Mouse (Mus musculus) ES-E14 (cell line): ENCODE data around the gene Slc25a22. TPM values are rescaled to one million over a fixed set of nuclear protein-coding genes. Genes with fewer than 3 reads are reported as not detected.
A peak's percentile ranks its signal among the peaks of the same experiment; 100 is the strongest.
"Not testable (repeated sequence)": the region's sequence is repeated elsewhere in the genome, so short reads cannot be mapped to it uniquely, and the experiment has no call there.

ENCODE experiments used
- DNase-seq: peaks from one replicate; pipeline ENCODE4 v3.0.0-alpha.2; 2013; ENCODE audit warnings: low read depth, low spot score
- H3K27ac ChIP-seq: 2 replicates; pipeline ENCODE4 v1.5.1; 2012; ENCODE audit warnings: low read depth, mild to moderate bottlenecking, low read length, moderate library complexity, mixed read lengths; ENCODE audit not compliant: poor library complexity, insufficient read depth, severe bottlenecking
- H3K36me3 ChIP-seq: 2 replicates; pipeline ENCODE4 v1.6.1; 2012; ENCODE audit warnings: mild to moderate bottlenecking, low read length, moderate library complexity, mixed read lengths; ENCODE audit not compliant: control insufficient read depth, poor library complexity, insufficient read depth, severe bottlenecking
- H3K4me1 ChIP-seq, 2 experiments: fragments of 150-350 bp in 1 of 2; sonication (generic) in 1 of 2; 2 replicates each; pipeline ENCODE4 v1.6.1; 2012; ENCODE audit warnings: low read length in 2 of 2, mild to moderate bottlenecking in 1 of 2, mixed read lengths in 1 of 2; ENCODE audit not compliant: control insufficient read depth in 2 of 2, insufficient read depth in 2 of 2, poor library complexity in 1 of 2
- H3K4me3 ChIP-seq, 2 experiments: fragments of 150-350 bp in 1 of 2; sonication (generic) in 1 of 2; 2 replicates each; pipeline ENCODE4 v1.5.1; 2012; ENCODE audit warnings: low read length in 2 of 2, low read depth in 1 of 2, mild to moderate bottlenecking in 1 of 2, mixed read lengths in 1 of 2; ENCODE audit not compliant: insufficient read depth in 1 of 2, poor library complexity in 1 of 2, severe bottlenecking in 1 of 2
- H3K9ac ChIP-seq: 2 replicates; pipeline ENCODE4 v1.6.1; 2012; ENCODE audit warnings: low read depth, mild to moderate bottlenecking, low read length, mixed read lengths; ENCODE audit not compliant: poor library complexity, insufficient read depth, severe bottlenecking
- H3K9me3 ChIP-seq: fragments of 150-350 bp; sonication (generic); 2 replicates; pipeline ENCODE4 v1.6.1; 2012; ENCODE audit warnings: low read depth, mild to moderate bottlenecking, low read length; ENCODE audit not compliant: control insufficient read depth, insufficient read depth
- CHD2 ChIP-seq: IDR thresholded peaks from 2 replicates; pipeline ENCODE4 v1.6.1; 2014; ENCODE audit warnings: mild to moderate bottlenecking, low read depth, low read length, inconsistent platforms
- HCFC1 ChIP-seq: IDR thresholded peaks from 2 replicates; pipeline ENCODE4 v1.6.1; 2012; ENCODE audit warnings: low read length, inconsistent platforms, borderline replicate concordance; ENCODE audit not compliant: insufficient read depth
- MAFK ChIP-seq: IDR thresholded peaks from 2 replicates; pipeline ENCODE4 v1.6.1; 2014; ENCODE audit warnings: mild to moderate bottlenecking, low read depth, low read length, inconsistent platforms; ENCODE audit not compliant: insufficient read depth
- ZC3H11A ChIP-seq: IDR thresholded peaks from 2 replicates; pipeline ENCODE4 v1.6.1; 2012; ENCODE audit warnings: low read depth, mild to moderate bottlenecking, inconsistent platforms, low read length, borderline replicate concordance
- ZNF384 ChIP-seq: IDR thresholded peaks from 2 replicates; pipeline ENCODE4 v1.6.1; 2012; ENCODE audit warnings: low read depth, low read length, inconsistent platforms
- in situ Hi-C, 2 experiments: fragments of 600-800 bp; cut with MboI; formaldehyde crosslinking; loops; one replicate each; pipeline ENCODE4 v1.15.1; 2025; ENCODE audit warnings: low sequenced_read_pairs in 2 of 2, inconsistent platforms in 1 of 2; ENCODE audit not compliant: unreplicated experiment in 2 of 2
- total RNA-seq: library from RNA; depleted of rRNA; stranded (reverse); fragments of 300-350 nt; gene quantifications from 2 replicates; pipeline ENCODE4 v1.2.3, GENCODE M21; 2012

Gene Slc25a22
- total RNA-seq, 1 experiment, result 16.2 TPM

DNA sequence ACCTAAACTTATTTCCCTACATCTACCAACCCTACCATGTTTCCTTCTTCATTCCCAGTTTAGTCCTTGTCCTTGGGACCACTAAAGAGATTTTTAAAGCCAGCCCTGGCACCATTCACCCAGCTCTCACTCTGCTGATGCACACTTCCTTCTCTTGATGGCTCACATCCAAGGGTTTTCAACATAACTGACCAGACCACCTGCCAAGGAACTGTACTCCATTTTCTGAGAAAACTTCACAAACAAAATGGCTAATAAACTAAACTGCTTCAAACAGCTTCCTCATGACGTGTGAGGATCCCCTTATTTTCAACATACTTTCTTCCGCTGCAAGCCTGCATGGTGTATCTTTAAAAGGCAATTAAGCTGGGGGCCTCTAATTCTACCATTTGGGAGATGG is 15.9 kb upstream of the Slc25a22 start:
- in situ Hi-C loops, result no loop called here
- TF ChIP-seq MAFK (no peak), HCFC1 (no peak), ZC3H11A (no peak), ZNF384 (no peak), CHD2 (no peak)
- H3K9ac ChIP-seq, result no peak overlapping the region
- peaks cover 29% of the 10 kb centered on the region for H3K36me3 ChIP-seq
- H3K27ac ChIP-seq, result no peak overlapping the region
- no peak for DNase-seq
- H3K9me3 ChIP-seq, result no peaks in the 10 kb centered on the region
- H3K4me3 ChIP-seq, result no peak overlapping the region
- H3K4me1 ChIP-seq, result peaks cover 0 to 11% of the 10 kb centered on the region in 2 experiments; a peak in 1 of 4 replicates

DNA sequence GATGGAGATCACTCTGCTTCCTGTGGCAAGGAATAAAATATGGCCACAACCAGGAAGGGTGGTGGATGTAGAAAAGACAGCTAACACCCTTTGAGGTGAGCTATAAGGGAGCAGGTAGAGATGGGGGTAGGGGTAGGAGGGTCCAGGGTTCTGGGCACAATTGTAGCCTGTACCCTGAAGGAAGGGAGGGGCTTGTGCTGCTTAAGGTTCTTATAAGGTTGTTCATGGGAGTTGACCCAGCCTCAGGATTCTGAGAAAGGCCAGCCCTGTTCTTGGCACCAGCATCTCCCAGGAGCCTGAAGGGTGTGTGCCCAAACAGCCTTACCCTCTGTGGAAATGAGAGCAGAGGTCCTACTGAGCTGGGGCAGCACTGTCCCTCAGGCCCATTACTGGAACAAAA is 14.2 kb upstream of the Slc25a22 start:
- no peak overlapping the region for H3K27ac ChIP-seq
- peaks cover 0 to 11% of the 10 kb centered on the region in 2 experiments; a peak in 1 of 4 replicates for H3K4me1 ChIP-seq
- H3K9ac ChIP-seq, result no peak overlapping the region
- no peak for DNase-seq
- in situ Hi-C loops, result no loop called here
- H3K9me3 ChIP-seq, result no peaks in the 10 kb centered on the region
- H3K36me3 ChIP-seq, result peaks cover 36% of the 10 kb centered on the region
- no peak overlapping the region for H3K4me3 ChIP-seq
- TF ChIP-seq HCFC1 (no peak), MAFK (no peak), CHD2 (no peak), ZC3H11A (no peak)

DNA sequence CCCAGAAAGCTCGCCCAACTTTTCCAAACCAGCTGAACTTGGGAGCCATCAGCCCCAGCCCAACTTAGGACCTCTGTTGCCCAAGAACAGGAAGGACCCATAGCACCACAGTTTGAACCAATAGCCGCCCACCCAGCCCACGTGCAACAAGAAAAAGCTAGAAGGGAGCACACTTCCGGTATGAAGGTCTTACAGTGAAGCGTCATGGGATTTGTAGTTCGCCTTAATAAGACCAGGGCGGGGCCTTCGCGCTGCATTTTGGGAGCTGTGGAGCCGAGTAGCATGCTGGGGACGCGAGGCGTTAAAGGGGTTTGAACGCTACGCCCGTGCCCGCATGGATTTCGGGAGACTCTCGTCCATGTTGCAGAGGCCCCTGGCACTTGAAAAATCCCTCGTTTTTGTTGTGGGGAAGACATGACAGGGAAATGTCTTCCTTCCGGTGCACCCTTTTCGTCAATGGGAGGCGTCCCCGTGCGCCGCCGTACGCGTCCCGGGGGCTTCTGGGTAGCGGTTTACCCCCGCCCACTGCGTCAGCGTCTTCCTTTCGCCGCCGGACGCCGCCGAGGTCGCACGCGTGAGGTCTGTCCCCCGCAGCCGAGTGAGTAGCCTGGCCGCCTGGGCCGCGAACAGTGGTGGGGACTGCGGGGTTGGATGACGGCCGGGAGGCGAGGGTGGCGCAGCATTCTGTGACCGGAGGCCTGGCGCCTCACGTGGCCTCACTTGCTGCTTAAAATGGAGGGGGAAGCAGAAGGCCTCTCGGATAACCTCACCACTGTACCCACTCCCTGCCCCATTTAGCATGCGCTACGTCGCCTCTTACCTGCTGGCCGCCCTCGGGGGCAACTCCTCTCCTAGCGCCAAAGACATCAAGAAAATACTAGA is 9.7 kb upstream of the Slc25a22 start, which contains the start of gene Rplp2:
Gene Rplp2 (plus strand): TSS at position 261 of the 882 bp plus-strand sequence.
- Histone ChIP-seq H3K36me3 (peaks cover 41% of the 10 kb centered on the region), H3K9me3 (no peaks in the 10 kb centered on the region), H3K4me3 (peak within 1 kb of the TSS; percentile 89 to 93), H3K4me1 (peaks cover 0 to 11% of the 10 kb centered on the region in 2 experiments; a peak in 2 of 4 replicates), H3K9ac (peak within 1 kb of the TSS; percentile 98), H3K27ac (peak within 1 kb of the TSS; percentile 84)
- in situ Hi-C loops, result no loop called here
- TF ChIP-seq HCFC1 (peak; percentile 93), CHD2 (no peak), ZC3H11A (no peak), ZNF384 (peak; percentile 73; the same call in 1 of the 2 replicates), MAFK (0 out of 2 replicates have a peak, but pooled peaks have one; percentile 8)
- DNase-seq, result peak; percentile 90

DNA sequence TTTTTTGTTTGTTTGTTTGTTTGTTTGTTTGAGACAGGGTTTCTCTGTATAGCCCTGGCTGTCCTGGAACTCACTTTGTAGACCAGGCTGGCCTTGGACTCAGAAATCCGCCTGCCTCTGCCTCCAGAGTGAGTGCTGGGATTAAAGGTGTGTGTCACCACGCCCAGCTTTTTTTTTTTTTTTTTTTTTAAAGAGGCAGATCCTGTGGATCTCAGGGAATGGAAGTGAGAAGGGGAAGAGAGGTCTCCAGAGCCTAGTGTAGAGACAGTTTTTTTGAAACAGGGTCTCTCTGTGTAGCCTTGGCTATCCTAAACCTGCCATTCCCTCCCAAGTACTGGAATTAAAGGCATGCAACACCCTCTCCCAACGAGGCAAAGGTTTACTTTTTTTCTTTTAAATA is 8.7 kb upstream of the Slc25a22 start:
- in situ Hi-C loops, result not testable (repeated sequence)
- peak; percentile 92 for TF ChIP-seq ZNF384

More for the DNA sequence above, 8.7 kb upstream of the Slc25a22 start:
- Histone ChIP-seq H3K9ac (peak overlapping the region; percentile 73; the same call in 1 of the 2 replicates), H3K4me1 (peaks cover 0 to 16% of the 10 kb centered on the region in 2 experiments; a peak in 2 of 4 replicates), H3K4me3 (peak overlapping the region in 1 of 2 experiments; percentile 93; a peak in 3 of 4 replicates), H3K36me3 (peaks cover 44% of the 10 kb centered on the region)
- not testable (repeated sequence) for H3K9me3 ChIP-seq, DNase-seq, H3K27ac ChIP-seq
